20 mouse cellular contexts compared by ENCODE assay signal in genomic region chr10:17924166-17924565, GRCm38 (mm10). TPM values are rescaled to one million over a fixed set of nuclear protein-coding genes. Genes with fewer than 3 reads are reported as not detected.
DNase-seq lines count a peak whose midpoint lies in the region; ATAC-seq and TF ChIP-seq lines count a peak whose summit lies in the region.
"Had no signal": no experiment of that assay in that cellular context is flagged by ENCODE, and none has a peak within 500 bp of the region (broad histone marks: within the 10 kb centered on the region; RNA-seq: fewer than 3 reads in every experiment).

No protein-coding gene starts in this region.

- intact Hi-C loops in left cerebral cortex, adult 2 months (cut with DNase I) = no loop called here
- intact Hi-C loops in left cerebral cortex, postnatal 10 days (cut with DNase I) = no loop called here

- TF ChIP-seq CTCF in left cerebral cortex, adult 2 months (IDR thresholded peaks at IDR 0.05) = no peak

- no peak overlapping the region for H3K27ac ChIP-seq in left cerebral cortex, adult 2 months
- H3K27ac ChIP-seq: embryonic facial prominence, embryonic 10.5 days; forebrain, embryonic 13.5 days; heart, adult 2 months; hindbrain, embryonic 10.5 days; hindbrain, embryonic 14.5 days had no signal

- DNase-seq in 3T3-L1 (ENCODE audit: low read depth, low spot score) (peak; percentile 58), adipocyte (ENCODE audit: low spot score) (peak; percentile 19)
- peak; percentile 13 for DNase-seq in skeletal muscle tissue, adult 2 months (ENCODE audit: low read depth, low spot score)
- DNase-seq in left cerebral cortex, adult 2 months (ENCODE audit: extremely low spot score in 1 of 2, low spot score in 2 of 2) = no peak
- DNase-seq in left cerebral cortex, postnatal 10 days (ENCODE audit: extremely low spot score in 1 of 2, low spot score in 2 of 2) = no peak
- DNase-seq: adrenal gland, postnatal 10 days; B cell, adult 2 months; cerebellum, adult 11-12 months; cerebellum, adult 9-11 months; cerebellum, postnatal 36 days; forebrain, postnatal 0 days; gastrocnemius, postnatal 25 days; heart, adult 2 months had no signal

- ATAC-seq in CD4-positive, CD25-positive, alpha-beta regulatory T cell, adult 4 months = peak; percentile 9
- ATAC-seq: forebrain, embryonic 13.5 days; forebrain, postnatal 0 days; intestine, embryonic 16.5 days had no signal

- H3K4me3 ChIP-seq in left cerebral cortex, adult 2 months = no peak overlapping the region
- H3K4me3 ChIP-seq: embryonic facial prominence, embryonic 10.5 days; forebrain, embryonic 13.5 days; heart, adult 2 months; heart, embryonic 12.5 days; hindbrain, embryonic 10.5 days had no signal

RNA-seq across cellular contexts. Expression of gene Heca, which starts 23.7 kb away (rescaled TPM):
- 10 to 100 TPM; 29.1 to 36.7 TPM for polyA plus RNA-seq in CD4-positive, CD25-positive, alpha-beta regulatory T cell, adult 4 months (2017; shearing (Covaris generic))
- total RNA-seq in left cerebral cortex, adult 2 months (2021) = 10 to 100 TPM; 28.9 to 29.5 TPM
- 10 to 100 TPM; 27.8 to 29.0 TPM for total RNA-seq in left cerebral cortex, postnatal 10 days (2021)

Comparison
In these comparisons a context has a peak if more than half of its experiments do, and no peak if none do; other contexts are left out.
1. DNase-seq: peak in 3T3-L1 (single experiment), adipocyte (single experiment) and skeletal muscle tissue, adult 2 months (single experiment); none in left cerebral cortex, adult 2 months (0 of 2) and left cerebral cortex, postnatal 10 days (0 of 2).